Mouse (Mus musculus): Measurements from ENCODE around the gene Klhl5. TPM values are rescaled to one million over a fixed set of nuclear protein-coding genes. Genes with fewer than 3 reads are reported as not detected.

Gene Klhl5
- polyA plus RNA-seq, 1 experiment, result 9.9 TPM

- no peaks in the 10 kb centered on the region for H3K79me2 ChIP-seq (ENCODE audit: control insufficient read depth, insufficient read depth)
- no peaks in the 10 kb centered on the region for H3K79me3 ChIP-seq (ENCODE audit: low read depth)
- no peaks in the 10 kb centered on the region for H3K36me3 ChIP-seq (ENCODE audit: control insufficient read depth, insufficient read depth)
- H3ac ChIP-seq (ENCODE audit: control insufficient read depth, insufficient read length, low read depth), result no peak overlapping the region
- TF ChIP-seq MYOD1 (IDR thresholded peaks at IDR 0.05; ENCODE audit: control insufficient read depth, insufficient read length, low read depth) (no peak), CTCF (IDR thresholded peaks at IDR 0.05; ENCODE audit: control insufficient read depth, insufficient read depth, insufficient read length) (no peak), CEBPB (IDR thresholded peaks at IDR 0.05; ENCODE audit: low read depth) (no peak), USF1 (IDR thresholded peaks at IDR 0.05; ENCODE audit: low read depth) (no peak), MAX (IDR thresholded peaks at IDR 0.05) (no peak), MYOG (IDR thresholded peaks at IDR 0.05; ENCODE audit: control insufficient read depth, extremely low read depth, insufficient read length) (no peak), FOSL1 (IDR thresholded peaks at IDR 0.05; ENCODE audit: insufficient read depth, low read length, poor library complexity, severe bottlenecking) (no peak)
- no peak overlapping the region for H3K4me3 ChIP-seq (ENCODE audit: insufficient read depth, poor library complexity, severe bottlenecking)
- H3K27me3 ChIP-seq (ENCODE audit: control insufficient read depth, insufficient read depth, insufficient read length), result no peaks in the 10 kb centered on the region
Observed at GRCm38 (mm10) chr5:65157412-65158381, 50.4 kb downstream of the Klhl5 start.

- Histone ChIP-seq H3K79me2 (ENCODE audit: control insufficient read depth, insufficient read depth) (no peaks in the 10 kb centered on the region), H3ac (ENCODE audit: control insufficient read depth, insufficient read length, low read depth) (no peak overlapping the region), H3K79me3 (ENCODE audit: low read depth) (no peaks in the 10 kb centered on the region), H3K36me3 (ENCODE audit: control insufficient read depth, insufficient read depth) (no peaks in the 10 kb centered on the region), H3K4me3 (ENCODE audit: insufficient read depth, poor library complexity, severe bottlenecking) (no peak overlapping the region), H3K27me3 (ENCODE audit: control insufficient read depth, insufficient read depth, insufficient read length) (no peaks in the 10 kb centered on the region)
- no peak for TF ChIP-seq FOSL1 (IDR thresholded peaks at IDR 0.05; ENCODE audit: insufficient read depth, low read length, poor library complexity, severe bottlenecking)
- no peak for TF ChIP-seq MAX (IDR thresholded peaks at IDR 0.05)
- TF ChIP-seq USF1 (IDR thresholded peaks at IDR 0.05; ENCODE audit: low read depth), result no peak
- TF ChIP-seq MYOG (IDR thresholded peaks at IDR 0.05; ENCODE audit: control insufficient read depth, extremely low read depth, insufficient read length), result no peak
- TF ChIP-seq CEBPB (IDR thresholded peaks at IDR 0.05; ENCODE audit: low read depth), result no peak
- TF ChIP-seq MYOD1 (IDR thresholded peaks at IDR 0.05; ENCODE audit: control insufficient read depth, insufficient read length, low read depth), result no peak
- TF ChIP-seq CTCF (IDR thresholded peaks at IDR 0.05; ENCODE audit: control insufficient read depth, insufficient read depth, insufficient read length), result no peak
Observed at GRCm38 (mm10) chr5:65158696-65159305, 51.5 kb downstream of the Klhl5 start.

GRCm38 (mm10) chr5:65163001-65163400 is 55.7 kb downstream of the Klhl5 start:
- Histone ChIP-seq H3K27me3 (ENCODE audit: control insufficient read depth, insufficient read depth, insufficient read length) (no peaks in the 10 kb centered on the region), H3K4me3 (ENCODE audit: insufficient read depth, poor library complexity, severe bottlenecking) (no peak overlapping the region), H3K79me3 (ENCODE audit: low read depth) (no peaks in the 10 kb centered on the region), H3ac (ENCODE audit: control insufficient read depth, insufficient read length, low read depth) (no peak overlapping the region), H3K79me2 (ENCODE audit: control insufficient read depth, insufficient read depth) (no peaks in the 10 kb centered on the region), H3K36me3 (ENCODE audit: control insufficient read depth, insufficient read depth) (no peaks in the 10 kb centered on the region)
- TF ChIP-seq MYOG (IDR thresholded peaks at IDR 0.05; ENCODE audit: control insufficient read depth, extremely low read depth, insufficient read length), result no peak
- TF ChIP-seq MYOD1 (IDR thresholded peaks at IDR 0.05; ENCODE audit: control insufficient read depth, insufficient read length, low read depth), result no peak
- no peak for TF ChIP-seq FOSL1 (IDR thresholded peaks at IDR 0.05; ENCODE audit: insufficient read depth, low read length, poor library complexity, severe bottlenecking)
- TF ChIP-seq CEBPB (IDR thresholded peaks at IDR 0.05; ENCODE audit: low read depth), result no peak
- no peak for TF ChIP-seq MAX (IDR thresholded peaks at IDR 0.05)
- no peak for TF ChIP-seq CTCF (IDR thresholded peaks at IDR 0.05; ENCODE audit: control insufficient read depth, insufficient read depth, insufficient read length)
- no peak for TF ChIP-seq USF1 (IDR thresholded peaks at IDR 0.05; ENCODE audit: low read depth)

GRCm38 (mm10) chr5:65163489-65164092 is 56.3 kb downstream of the Klhl5 start:
- Histone ChIP-seq H3K36me3 (ENCODE audit: control insufficient read depth, insufficient read depth) (no peaks in the 10 kb centered on the region), H3K27me3 (ENCODE audit: control insufficient read depth, insufficient read depth, insufficient read length) (no peaks in the 10 kb centered on the region), H3K79me3 (ENCODE audit: low read depth) (no peaks in the 10 kb centered on the region), H3K79me2 (ENCODE audit: control insufficient read depth, insufficient read depth) (no peaks in the 10 kb centered on the region), H3K4me3 (ENCODE audit: insufficient read depth, poor library complexity, severe bottlenecking) (no peak overlapping the region), H3ac (ENCODE audit: control insufficient read depth, insufficient read length, low read depth) (no peak overlapping the region)
- TF ChIP-seq FOSL1 (IDR thresholded peaks at IDR 0.05; ENCODE audit: insufficient read depth, low read length, poor library complexity, severe bottlenecking), result no peak
- TF ChIP-seq CTCF (IDR thresholded peaks at IDR 0.05; ENCODE audit: control insufficient read depth, insufficient read depth, insufficient read length), result no peak
- no peak for TF ChIP-seq MYOG (IDR thresholded peaks at IDR 0.05; ENCODE audit: control insufficient read depth, extremely low read depth, insufficient read length)
- no peak for TF ChIP-seq MAX (IDR thresholded peaks at IDR 0.05)
- TF ChIP-seq MYOD1 (IDR thresholded peaks at IDR 0.05; ENCODE audit: control insufficient read depth, insufficient read length, low read depth), result no peak
- TF ChIP-seq CEBPB (IDR thresholded peaks at IDR 0.05; ENCODE audit: low read depth), result no peak
- TF ChIP-seq USF1 (IDR thresholded peaks at IDR 0.05; ENCODE audit: low read depth), result no peak

- H3K36me3 ChIP-seq (ENCODE audit: control insufficient read depth, insufficient read depth), result no peaks in the 10 kb centered on the region
- no peaks in the 10 kb centered on the region for H3K27me3 ChIP-seq (ENCODE audit: control insufficient read depth, insufficient read depth, insufficient read length)
- H3ac ChIP-seq (ENCODE audit: control insufficient read depth, insufficient read length, low read depth), result no peak overlapping the region
- H3K4me3 ChIP-seq (ENCODE audit: insufficient read depth, poor library complexity, severe bottlenecking), result no peak overlapping the region
- H3K79me2 ChIP-seq (ENCODE audit: control insufficient read depth, insufficient read depth), result no peaks in the 10 kb centered on the region
- TF ChIP-seq USF1 (IDR thresholded peaks at IDR 0.05; ENCODE audit: low read depth) (no peak), MYOG (IDR thresholded peaks at IDR 0.05; ENCODE audit: control insufficient read depth, extremely low read depth, insufficient read length) (no peak), CTCF (IDR thresholded peaks at IDR 0.05; ENCODE audit: control insufficient read depth, insufficient read depth, insufficient read length) (no peak), CEBPB (IDR thresholded peaks at IDR 0.05; ENCODE audit: low read depth) (no peak), MYOD1 (IDR thresholded peaks at IDR 0.05; ENCODE audit: control insufficient read depth, insufficient read length, low read depth) (no peak), FOSL1 (IDR thresholded peaks at IDR 0.05; ENCODE audit: insufficient read depth, low read length, poor library complexity, severe bottlenecking) (no peak)
- H3K79me3 ChIP-seq (ENCODE audit: low read depth), result no peaks in the 10 kb centered on the region
Observed at GRCm38 (mm10) chr5:65170206-65170605, 62.9 kb downstream of the Klhl5 start.

Data from C2C12 (cell line).